Comparison of ENCODE assay signal across 25 mouse cellular contexts in genomic region chr8:83764116-83764515, GRCm38 (mm10).
"Had no signal": no experiment of that assay in that cellular context is flagged by ENCODE, and none has a peak within 500 bp of the region (broad histone marks: within the 10 kb centered on the region; RNA-seq: fewer than 3 reads in every experiment).

No protein-coding gene starts in this region.

- H3K36me3 ChIP-seq: embryonic facial prominence, embryonic 10.5 days; embryonic facial prominence, embryonic 12.5 days; embryonic facial prominence, embryonic 13.5 days; embryonic facial prominence, embryonic 15.5 days; forebrain, embryonic 10.5 days; forebrain, embryonic 12.5 days; forebrain, embryonic 15.5 days had no signal

- H3K4me1 ChIP-seq: embryonic facial prominence, embryonic 10.5 days; embryonic facial prominence, embryonic 12.5 days; embryonic facial prominence, embryonic 13.5 days; forebrain, embryonic 10.5 days; forebrain, embryonic 12.5 days; forebrain, embryonic 13.5 days; forebrain, embryonic 15.5 days had no signal

- ATAC-seq: forebrain, embryonic 13.5 days; forebrain, embryonic 14.5 days; forebrain, embryonic 15.5 days; forebrain, embryonic 16.5 days; forebrain, postnatal 0 days had no signal

- H3K4me3 ChIP-seq: embryonic facial prominence, embryonic 10.5 days; embryonic facial prominence, embryonic 12.5 days; embryonic facial prominence, embryonic 13.5 days; embryonic facial prominence, embryonic 15.5 days; erythroblast, embryonic 14.5 days; forebrain, embryonic 10.5 days; forebrain, embryonic 12.5 days; forebrain, embryonic 13.5 days; forebrain, embryonic 15.5 days; gastrocnemius, adult 2 months; heart, adult 2 months had no signal

- H3K27ac ChIP-seq: embryonic facial prominence, embryonic 10.5 days; embryonic facial prominence, embryonic 12.5 days; embryonic facial prominence, embryonic 13.5 days; embryonic facial prominence, embryonic 15.5 days; forebrain, embryonic 10.5 days; forebrain, embryonic 12.5 days; forebrain, embryonic 13.5 days; forebrain, embryonic 15.5 days; gastrocnemius, adult 2 months; heart, adult 2 months had no signal

- H3K27me3 ChIP-seq: embryonic facial prominence, embryonic 12.5 days; embryonic facial prominence, embryonic 13.5 days; embryonic facial prominence, embryonic 15.5 days; forebrain, embryonic 13.5 days; forebrain, embryonic 15.5 days had no signal

- DNase-seq: cerebellum, adult 2 months; cerebellum, adult 8-10 months; cerebellum, adult 9-11 months; cerebellum, postnatal 36 days; embryo, embryonic 11 days; forebrain, postnatal 0 days; gastrocnemius, adult 2 months; gastrocnemius, postnatal 10 days; gastrocnemius, postnatal 14 days; gastrocnemius, postnatal 25 days; gastrocnemius, postnatal 36 days; heart, adult 11 months; heart, adult 18-20 months; heart, adult 2 months had no signal
